Mouse (Mus musculus): ENCODE results near the gene Ece2.
A peak's percentile ranks its signal among the peaks of the same experiment; 100 is the strongest.

The Ece2 gene

GRCm38 (mm10) chr16:20629731-20630634 lies at the start of gene Ece2:
Gene Ece2, plus strand, starts transcription at chr16:20629828.
- DNase-seq: peak; percentile 32

DNA sequence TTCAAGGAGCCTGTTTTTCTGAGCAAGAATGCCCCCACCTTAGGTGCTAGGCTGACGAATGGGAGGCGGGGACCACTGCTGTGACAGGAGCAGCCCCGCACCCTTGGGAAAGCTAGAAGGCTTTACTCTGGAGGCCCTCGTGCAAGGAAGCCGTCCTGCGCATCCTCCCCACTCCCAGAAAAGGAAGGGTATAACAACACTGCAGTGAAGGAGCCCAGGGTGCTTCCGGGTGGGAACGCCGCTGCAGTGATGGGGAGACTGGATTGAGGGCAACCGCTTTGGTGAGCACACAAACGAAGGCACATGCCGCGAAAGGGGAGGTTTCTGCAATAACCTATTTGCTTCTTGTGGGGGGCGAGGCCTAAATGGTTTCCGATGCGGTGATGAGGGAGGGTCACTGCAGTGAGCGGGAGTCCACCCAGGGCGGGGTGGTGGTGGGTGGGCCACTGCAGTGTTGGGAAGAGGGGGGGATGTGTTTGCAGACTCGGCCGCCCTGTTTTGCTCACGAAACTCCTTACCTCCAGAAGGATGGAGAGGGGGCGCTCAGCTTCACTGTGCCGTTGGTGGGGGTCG lies 40.2 kb upstream of the Ece2 start, which contains the start of gene Vwa5b2:
Gene Vwa5b2 (plus strand): TSS at position 106 of the 573 bp plus-strand sequence.
- DNase-seq: no peak

DNA sequence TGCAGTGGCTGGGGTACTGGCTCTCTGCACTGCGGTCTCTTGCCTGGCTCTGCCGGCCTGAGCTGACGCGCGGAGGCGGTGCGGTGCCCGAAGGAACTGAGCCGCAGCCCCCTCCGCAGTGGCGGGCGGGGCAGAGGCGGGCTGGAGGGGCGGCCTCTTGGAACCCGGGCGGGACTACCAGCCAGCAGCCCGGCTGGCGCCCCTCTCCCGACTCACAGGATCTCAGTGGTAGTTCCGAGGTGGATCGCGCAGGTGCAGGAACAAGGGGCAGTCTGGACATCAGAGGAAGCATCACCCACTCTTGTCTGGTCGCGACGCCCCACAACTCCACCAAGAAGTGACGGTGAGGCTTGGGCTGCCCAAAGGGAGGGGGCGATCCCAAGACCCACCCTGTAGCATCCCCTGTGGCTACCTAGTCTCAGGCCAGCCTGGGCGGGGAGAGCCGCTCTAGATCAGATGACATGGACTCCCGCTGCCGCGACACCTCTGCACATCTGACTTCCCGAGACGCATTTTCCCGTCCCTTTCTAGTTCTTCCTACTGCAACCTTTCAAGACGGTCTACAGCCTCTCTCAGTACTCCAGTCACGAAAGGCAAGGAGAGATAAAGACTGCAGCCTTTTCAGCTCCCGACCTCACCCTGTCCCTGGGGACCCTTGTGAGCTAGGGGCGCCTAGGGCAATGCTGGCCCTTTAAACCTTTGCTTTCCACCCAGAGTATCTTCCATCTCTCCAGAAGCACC lies 39.5 kb upstream of the Ece2 start:
- DNase-seq: peak; percentile 51

- DNase-seq: no peak
Measured at GRCm38 (mm10) chr16:20590680-20591038, 39.0 kb upstream of the Ece2 start.

- no peak for DNase-seq
Measured at GRCm38 (mm10) chr16:20591076-20591705, 38.4 kb upstream of the Ece2 start.

- no peak for DNase-seq
Measured at GRCm38 (mm10) chr16:20595060-20595673, 34.5 kb upstream of the Ece2 start.

DNA sequence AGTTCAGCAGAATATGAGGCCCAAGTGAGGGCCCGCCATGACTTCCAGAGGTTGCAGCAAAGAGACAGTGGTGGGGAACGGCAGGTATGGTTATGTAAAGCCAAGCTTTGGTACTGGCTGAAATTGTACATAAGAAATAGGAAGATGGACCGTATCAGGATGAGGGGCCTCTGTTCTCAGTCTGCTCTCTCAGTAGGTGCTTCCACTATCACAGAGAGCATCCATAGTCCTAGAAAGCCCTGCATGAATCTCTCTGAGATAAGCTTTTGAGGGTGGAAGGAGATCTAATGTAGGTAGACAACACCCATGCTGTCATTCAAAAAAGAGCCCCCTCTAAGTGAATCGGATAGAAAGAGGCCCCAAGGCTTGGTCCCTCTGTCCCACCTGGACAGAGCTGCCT lies 33.9 kb upstream of the Ece2 start:
- DNase-seq: no peak

- no peak for DNase-seq
Measured at GRCm38 (mm10) chr16:20596687-20597441, 32.8 kb upstream of the Ece2 start.

GRCm38 (mm10) chr16:20600511-20600910 lies 29.1 kb upstream of the Ece2 start:
- no peak for DNase-seq

GRCm38 (mm10) chr16:20604705-20605104 lies 24.9 kb upstream of the Ece2 start:
- no peak for DNase-seq

DNA sequence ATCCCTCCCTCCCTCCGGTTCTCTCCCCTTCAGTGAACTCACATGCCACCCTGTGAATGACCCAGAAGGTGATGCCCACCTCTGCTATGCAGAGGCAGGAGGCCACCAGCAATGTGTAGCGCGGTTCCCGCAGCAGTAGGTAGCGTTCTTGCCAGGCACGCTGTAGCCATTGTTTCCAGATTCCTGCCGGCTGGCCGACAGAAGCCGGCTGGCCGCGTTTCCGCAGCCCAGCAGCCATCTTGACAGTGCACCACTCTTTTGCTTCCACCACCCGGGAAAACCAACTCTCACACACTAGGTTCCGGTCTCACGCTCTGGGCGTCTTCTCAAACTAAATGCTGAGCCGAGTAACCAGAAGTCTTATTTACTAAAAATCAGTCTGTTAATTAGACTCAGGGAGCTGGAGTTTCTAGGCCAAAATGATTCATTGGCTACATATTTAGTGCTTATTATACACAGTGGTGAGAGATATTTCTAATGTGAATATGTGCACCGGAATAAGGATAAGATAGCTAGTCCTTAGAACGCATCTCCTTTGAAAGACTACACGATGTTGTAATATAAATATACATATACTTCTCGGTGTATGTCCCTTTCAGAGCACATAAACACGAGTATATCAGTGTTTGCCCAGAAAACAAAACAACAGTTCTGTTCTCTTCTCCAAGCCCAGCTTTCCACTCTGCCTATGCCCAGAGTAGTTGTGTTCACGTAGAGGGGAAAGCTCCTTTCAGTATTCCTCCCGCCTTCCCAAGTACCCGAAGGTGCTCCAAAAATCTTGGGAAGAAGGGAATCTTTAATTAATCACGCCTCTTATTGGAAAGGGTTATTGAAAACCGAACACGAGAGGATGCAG lies 18.9 kb upstream of the Ece2 start:
- DNase-seq: peak; percentile 82

DNA sequence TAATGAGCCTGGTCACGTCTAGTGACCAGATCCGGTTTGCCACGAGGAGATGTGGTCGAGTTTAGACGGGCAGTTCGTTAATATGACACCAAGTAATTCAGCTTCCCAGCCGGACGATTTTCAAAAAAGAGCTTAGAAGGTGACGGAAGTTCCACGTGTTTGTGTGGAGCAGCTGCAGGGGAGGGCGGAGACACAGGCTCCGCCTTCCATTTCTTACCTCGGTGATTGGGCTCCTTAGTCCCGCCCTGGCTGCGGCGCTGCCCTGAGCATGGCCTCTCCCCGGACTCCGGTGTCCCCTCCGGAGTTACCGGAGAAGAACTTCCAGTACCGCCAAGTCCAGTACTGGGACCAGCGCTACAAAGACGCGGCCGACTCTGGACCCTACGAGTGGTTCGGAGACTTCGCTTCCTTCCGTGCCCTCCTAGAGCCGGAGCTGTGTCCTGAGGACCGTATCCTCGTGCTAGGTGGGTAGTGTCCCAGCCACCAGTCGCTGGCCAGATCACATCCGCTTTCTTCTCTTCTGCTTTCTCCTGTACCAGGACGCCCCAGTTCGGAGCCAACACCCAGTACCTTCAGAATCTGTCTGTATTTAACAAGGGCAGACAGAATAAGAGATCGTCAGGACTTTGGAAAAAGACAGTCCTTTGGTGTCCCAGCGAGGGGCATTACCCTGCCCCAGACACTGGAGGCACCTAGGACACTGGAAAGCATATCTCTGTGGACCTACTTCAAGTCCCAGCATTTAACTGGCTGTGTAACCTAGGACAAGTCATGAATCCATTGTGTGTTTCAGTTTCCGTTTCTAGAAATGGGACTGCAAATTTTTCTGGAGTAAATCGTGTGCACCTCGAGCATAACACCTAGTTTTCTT lies 18.0 kb upstream of the Ece2 start, which contains the start of the genes Eef1akmt4, Gm49333 and Alg3:
Gene Eef1akmt4 (plus strand): TSS at position 237 of the 871 bp plus-strand sequence.
Gene Gm49333 (plus strand): TSS at position 254 of the 871 bp plus-strand sequence.
Gene Alg3 (minus strand): TSS at position 379 of the 871 bp plus-strand sequence.
- peak; percentile 90 for DNase-seq

DNA sequence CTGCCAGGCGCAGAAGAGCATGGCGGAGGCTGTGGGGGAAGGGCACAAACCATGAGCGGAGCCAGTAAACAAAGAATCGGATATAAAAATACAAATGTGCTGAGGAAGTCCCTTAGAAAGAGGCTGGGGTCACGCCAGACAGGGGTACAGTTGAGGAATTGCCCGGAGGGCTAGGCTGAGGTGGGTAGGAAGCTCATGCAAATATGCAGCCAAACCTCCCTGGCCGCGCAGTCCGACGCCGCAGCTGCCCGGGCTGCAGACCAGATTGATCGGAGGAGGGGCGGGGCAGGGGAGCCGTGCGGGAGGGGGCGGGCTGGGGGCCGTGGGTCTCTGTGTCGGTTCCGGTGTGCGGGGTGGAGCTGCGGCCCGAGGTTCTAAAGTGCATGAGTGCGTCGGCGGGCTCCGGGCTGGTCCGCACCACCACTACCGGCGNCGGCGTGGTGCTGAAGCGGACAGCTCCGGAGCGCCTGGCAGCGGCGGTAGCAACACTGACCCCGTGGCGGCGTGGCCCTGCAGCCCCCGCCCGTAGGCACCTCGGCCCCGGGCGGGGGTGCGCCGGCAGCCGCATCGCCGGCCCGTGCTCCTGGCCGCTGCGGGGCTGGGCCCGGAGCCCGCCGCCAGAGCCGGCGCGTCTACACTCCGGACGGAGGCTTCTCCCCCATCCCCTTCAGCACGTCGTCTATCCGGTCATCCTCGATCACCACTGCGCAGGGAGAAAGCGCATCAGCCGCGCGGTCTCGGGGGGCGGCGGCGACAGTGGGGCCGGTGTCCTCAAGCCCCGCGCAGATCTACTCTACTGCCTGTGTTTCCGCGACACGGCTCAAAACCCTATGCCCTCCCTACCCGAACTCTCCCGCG lies 9.9 kb upstream of the Ece2 start:
- DNase-seq: peak; percentile 66

GRCm38 (mm10) chr16:20620399-20620735 lies 9.3 kb upstream of the Ece2 start:
- DNase-seq: no peak

- DNase-seq: no peak
Measured at GRCm38 (mm10) chr16:20620751-20621190, 8.9 kb upstream of the Ece2 start.

GRCm38 (mm10) chr16:20621191-20621990 lies 8.2 kb upstream of the Ece2 start, which contains the start of gene Camk2n2:
Gene Camk2n2, minus strand, starts transcription at chr16:20621287.
- peak; percentile 82 for DNase-seq

DNA sequence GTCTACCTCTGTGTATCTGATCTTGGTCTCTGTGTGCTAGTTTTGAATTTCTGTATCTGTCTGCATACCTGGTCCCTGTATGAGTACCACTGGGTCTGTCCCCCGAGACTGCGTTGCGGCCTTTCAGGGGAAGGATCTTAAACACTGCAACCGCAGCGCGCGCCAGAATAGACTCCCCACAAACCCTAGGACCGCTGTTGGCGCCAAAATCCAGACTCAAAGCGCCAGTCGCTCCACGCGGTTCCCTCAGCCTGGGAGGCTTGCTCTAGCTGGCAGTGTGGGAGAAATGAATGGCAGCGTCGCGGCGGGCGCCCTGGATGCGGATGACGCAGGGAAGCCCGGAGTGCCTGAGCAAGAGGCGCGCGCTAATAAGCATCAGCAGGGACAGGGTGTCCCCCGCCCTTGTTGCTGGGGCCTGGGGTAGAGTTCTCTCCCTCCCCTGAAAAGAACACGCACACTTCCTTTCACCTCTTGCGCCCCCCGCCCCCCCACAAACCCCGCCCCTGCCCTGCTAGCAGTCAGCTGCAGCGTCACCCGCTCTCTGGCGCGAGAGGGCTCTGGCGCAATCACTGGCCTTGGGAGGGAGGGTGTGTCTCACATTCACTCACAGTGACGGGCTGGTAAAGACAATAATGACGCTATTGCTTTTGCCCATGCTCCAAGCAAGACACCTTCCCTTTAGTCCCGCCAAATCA lies 7.5 kb upstream of the Ece2 start:
- peak; percentile 52 for DNase-seq
